Mouse (Mus musculus): Measurements from ENCODE around the gene Slc25a25.
A peak's percentile ranks its signal among the peaks of the same experiment; 100 is the strongest.

Gene Slc25a25

GRCm38 (mm10) chr2:32458300-32458699, 7.1 kb upstream of the Slc25a25 start:
- peak; percentile 40 for DNase-seq (ENCODE audit: low spot score)

DNA sequence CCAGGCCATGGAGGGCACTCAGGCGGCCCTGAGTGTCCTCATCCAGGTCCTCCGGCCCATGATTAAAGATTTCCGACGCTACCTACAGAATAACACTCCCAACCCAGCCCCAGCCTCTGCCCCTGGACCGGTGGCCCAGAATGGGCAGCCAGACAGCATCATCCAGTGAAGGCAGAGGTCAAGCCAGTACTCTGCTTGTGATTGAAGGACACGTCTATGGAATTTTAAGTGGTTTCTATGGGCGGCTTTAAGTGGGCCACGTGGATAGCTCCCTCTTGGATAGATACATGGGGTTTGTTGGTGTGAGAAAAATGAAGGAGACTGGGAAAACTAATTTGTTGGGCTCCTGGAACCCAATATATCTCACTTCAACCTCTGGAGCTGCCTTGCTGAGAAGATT, 3.9 kb upstream of the Slc25a25 start:
- DNase-seq (ENCODE audit: low spot score): no peak

GRCm38 (mm10) chr2:32454633-32455032, 3.4 kb upstream of the Slc25a25 start:
- no peak for DNase-seq (ENCODE audit: low spot score)

- peak; percentile 31 for DNase-seq (ENCODE audit: low spot score)
These were observed 2.5 kb upstream of the Slc25a25 start for GRCm38 (mm10) chr2:32453641-32454303.

GRCm38 (mm10) chr2:32452441-32452971, 1.3 kb upstream of the Slc25a25 start:
- peak; percentile 22 for DNase-seq (ENCODE audit: low spot score)

DNA sequence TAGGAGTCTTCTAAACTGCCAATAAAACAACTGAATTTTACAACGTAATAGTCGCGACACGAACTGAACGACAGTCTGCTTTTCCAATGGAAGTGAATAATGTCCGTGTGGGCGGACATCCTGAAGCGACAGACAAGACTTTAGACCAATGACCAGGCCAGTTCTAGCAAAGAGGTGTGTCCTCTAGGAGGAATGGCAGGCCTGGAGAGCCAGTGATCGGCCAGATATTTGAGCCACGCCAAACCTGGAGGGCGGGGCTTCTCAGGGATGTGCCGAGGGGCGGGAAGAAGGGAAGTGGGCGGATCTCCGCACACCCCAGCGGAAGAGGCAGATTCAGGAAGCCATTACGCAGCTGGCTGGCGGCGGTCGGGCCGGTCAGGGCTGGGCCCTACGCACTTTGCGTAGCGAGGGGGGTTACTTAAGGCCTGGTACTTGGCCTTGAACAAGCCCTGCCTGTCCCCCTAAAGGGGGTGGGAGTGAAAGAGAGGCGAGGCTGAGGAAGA, 676 bp upstream of the Slc25a25 start:
- DNase-seq (ENCODE audit: low spot score): peak; percentile 98

GRCm38 (mm10) chr2:32449761-32450754, 1.2 kb downstream of the Slc25a25 start, which contains the start of gene Naif1:
TSS of gene Naif1 (plus strand) at chr2:32450457.
- DNase-seq (ENCODE audit: low spot score): no peak

GRCm38 (mm10) chr2:32448480-32448879, 2.8 kb downstream of the Slc25a25 start:
- DNase-seq (ENCODE audit: low spot score): no peak

- DNase-seq (ENCODE audit: low spot score): no peak
These were observed 3.8 kb downstream of the Slc25a25 start for GRCm38 (mm10) chr2:32447264-32447936.

DNA sequence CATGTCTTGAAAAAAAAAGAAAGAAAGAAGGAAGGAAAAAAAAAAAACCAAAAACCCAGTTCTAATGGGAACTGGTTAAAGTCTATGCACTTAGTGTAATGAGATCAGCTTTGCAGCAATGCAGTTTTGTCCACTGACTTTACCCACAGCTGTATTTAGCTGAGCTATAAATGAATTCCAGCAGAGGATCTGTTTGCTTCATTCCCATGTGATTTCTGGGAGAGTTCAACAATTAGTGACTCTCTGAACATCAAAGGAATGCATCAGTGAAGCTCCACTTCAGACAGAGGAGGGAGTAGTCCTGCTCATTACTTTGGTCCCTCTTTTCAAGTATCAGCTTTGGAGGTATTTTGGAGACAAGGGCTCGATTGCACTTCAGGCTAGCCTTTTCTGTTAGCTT, 5.7 kb downstream of the Slc25a25 start:
- DNase-seq (ENCODE audit: low spot score): no peak

GRCm38 (mm10) chr2:32441550-32441949, 9.7 kb downstream of the Slc25a25 start:
- no peak for DNase-seq (ENCODE audit: low spot score)

DNA sequence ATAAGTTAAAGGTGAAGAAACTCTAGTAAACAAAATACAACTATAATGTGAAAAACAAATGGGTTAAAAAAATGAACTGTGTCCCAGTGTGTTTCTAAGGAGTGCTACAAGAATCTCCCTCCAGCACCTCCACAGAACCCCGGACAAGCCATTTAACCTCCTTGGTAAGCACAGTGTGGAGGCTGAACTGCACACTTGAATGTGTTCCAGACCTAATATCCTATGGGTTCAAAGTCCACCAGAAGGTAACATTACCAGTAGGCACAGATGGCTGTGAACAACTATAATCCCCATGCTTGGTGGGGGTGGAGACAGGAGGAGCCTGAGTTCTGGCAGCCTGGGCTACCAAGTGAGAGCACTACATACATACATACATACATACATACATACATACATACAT, 10.6 kb downstream of the Slc25a25 start:
- DNase-seq (ENCODE audit: low spot score): no peak

GRCm38 (mm10) chr2:32440164-32440563, 11.1 kb downstream of the Slc25a25 start:
- no peak for DNase-seq (ENCODE audit: low spot score)

DNA sequence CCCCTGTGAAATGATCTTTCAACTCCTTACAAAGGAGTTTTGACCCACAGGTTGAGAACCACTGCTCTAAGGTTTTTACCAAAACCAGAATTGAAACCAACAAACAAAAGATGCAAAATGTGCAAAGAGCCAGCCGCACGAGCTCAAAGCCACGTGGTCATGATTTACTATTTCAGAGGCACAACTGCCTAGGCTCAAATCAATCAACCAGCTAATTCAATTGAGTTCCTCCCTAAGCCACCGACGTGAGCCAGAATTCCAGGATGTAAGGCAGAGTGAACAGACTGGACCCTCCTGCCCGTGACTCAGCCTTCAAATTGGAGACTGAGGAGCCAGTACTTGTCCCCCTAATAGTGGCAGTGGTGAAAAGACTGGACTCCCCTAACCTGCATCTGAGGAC, 12.1 kb downstream of the Slc25a25 start:
- no peak for DNase-seq (ENCODE audit: low spot score)

- DNase-seq (ENCODE audit: low spot score): no peak
These were observed 12.5 kb downstream of the Slc25a25 start for GRCm38 (mm10) chr2:32438733-32439132.

DNA sequence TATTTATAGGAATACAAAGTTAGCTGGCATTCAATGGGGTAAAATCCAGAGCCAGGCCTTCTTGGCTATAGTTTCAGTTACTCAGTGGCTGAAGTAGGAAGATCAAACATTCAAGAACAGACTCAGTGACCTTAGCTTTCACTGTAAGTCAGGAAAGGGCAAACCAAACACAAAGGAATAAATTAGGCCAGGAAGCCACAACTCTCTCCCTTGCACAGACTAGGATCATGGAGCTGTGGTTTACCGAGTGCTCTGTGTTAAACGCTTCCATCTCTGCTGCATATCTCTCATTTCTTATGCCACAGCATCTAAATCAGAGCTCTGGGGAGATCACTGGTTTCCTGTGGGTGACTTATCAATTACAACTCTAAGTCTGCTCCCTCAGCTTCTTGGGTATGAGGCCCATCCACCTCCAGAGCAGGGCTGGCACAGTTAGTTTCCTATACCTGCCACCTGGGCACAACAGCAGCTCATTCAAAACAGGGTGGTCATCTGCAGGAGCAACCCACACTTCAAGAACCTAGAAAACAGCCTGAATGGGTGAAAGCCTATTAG, 13.6 kb downstream of the Slc25a25 start:
- no peak for DNase-seq (ENCODE audit: low spot score)

DNA sequence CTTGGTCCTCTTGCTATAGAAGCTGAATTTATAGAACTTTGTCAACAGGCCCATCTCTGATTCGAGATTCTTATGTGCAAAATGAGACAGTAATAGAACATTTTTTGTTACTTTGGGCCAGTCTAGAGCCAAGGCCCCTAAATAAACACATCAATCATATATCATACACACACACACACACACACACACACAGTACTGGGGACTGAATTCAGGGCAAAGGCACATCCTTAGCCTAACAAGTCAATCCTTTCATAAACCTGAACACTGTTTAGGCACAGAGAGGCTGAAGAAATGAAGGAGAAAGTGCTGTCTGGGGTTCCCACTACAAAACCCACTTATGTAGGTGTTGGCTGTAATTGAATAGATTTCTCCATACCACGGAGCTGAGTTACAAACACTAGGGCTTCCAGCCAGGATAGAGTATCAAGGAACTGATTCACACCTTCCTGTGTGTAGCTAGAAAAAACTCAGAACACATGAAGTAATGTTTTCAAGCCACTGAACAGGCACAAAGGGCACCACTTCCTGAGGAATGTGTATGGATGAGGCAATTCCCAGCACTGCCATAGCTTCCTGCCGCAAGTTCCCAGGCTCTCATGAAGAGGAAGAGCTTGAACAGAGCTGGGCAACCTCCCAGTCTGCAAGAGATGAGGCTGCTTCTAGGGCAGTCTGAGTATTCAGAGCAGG, 14.4 kb downstream of the Slc25a25 start:
- DNase-seq (ENCODE audit: low spot score): no peak

- DNase-seq (ENCODE audit: low spot score): peak; percentile 72
These were observed 20.3 kb downstream of the Slc25a25 start for GRCm38 (mm10) chr2:32430701-32431676.

DNA sequence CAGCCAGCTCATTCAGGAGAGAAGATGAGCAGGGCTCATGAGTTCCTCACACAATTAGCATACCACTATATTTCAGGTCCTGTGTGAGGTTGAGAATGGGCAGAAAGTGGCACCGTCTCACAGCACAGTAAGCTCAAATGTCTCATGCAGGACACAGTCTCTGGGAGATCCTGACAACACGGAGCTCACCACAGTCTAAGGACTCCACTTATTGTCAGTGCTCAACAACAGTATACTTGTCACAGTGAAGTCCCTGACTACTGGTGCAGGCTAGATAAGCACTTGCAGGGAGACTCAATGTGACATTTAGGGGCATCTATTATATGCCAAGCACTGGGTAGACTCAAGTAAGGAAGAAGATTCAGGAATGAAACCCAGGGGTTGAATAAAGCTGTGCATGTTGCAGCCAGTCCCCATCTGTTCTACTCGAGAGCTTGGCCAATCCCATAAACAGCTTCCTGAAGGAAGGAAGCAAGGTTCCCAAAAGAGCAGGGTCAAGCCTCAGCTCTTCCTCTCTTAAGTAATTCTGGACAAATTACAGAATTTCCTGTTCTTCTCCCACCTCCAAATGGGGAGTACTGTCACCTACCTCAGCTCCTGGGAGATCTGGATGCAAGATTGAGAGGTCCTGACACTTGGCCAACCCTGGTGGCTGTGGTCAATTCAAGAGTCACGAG, 21.9 kb downstream of the Slc25a25 start:
- DNase-seq (ENCODE audit: low spot score): no peak

Data from urinary bladder, postnatal 14 days (tissue).